Mouse (Mus musculus): ENCODE measurements around the gene Cilp. TPM values are rescaled to one million over a fixed set of nuclear protein-coding genes. Genes with fewer than 3 reads are reported as not detected.
"Not testable (repeated sequence)": the region's sequence is repeated elsewhere in the genome, so short reads cannot be mapped to it uniquely, and the experiment has no call there.

Cilp gene
- 0.18 and 0.20 TPM in 2 replicates for polyA plus RNA-seq (2015; fragmentation: Nextera tagmentation; extraction: Ambion mirVana)

DNA sequence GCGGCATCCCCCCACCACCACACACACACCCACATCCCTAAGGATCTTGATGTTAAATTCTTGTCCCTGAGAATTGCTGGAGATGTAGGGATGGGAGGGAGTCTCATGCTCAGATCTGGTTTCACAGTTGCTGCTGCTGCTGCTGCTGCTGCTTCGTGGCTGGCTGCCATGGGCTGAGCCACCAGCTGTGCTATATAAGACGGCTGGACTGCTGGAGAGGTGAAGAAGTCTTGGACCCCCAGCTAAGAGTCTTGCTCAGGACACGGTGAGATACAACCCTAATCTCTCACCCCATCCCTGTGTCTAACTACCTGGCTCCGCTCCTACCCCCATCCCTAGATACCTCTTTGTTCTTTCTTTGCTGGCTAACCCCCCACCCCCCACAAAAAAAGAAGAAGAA lies at the start of gene Cilp:
TSS of gene Cilp (plus strand) at position 222 of the 400 bp plus-strand sequence.
- no peak within 1 kb of the TSS for H3K9ac ChIP-seq (replicated peaks; ENCODE audit: low read depth, low read length)
- no peak within 1 kb of the TSS for H3K4me3 ChIP-seq (replicated peaks; ENCODE audit: low read length)
- H3K27ac ChIP-seq (ENCODE audit: low read length): no peak within 1 kb of the TSS
- H3K36me3 ChIP-seq (ENCODE audit: control insufficient read depth, insufficient read depth): no peaks in the 10 kb centered on the region
- peaks cover 11% of the 10 kb centered on the region for H3K4me1 ChIP-seq (replicated peaks; ENCODE audit: control insufficient read depth, insufficient read depth, low read length)
- no peaks in the 10 kb centered on the region for H3K27me3 ChIP-seq (replicated peaks; ENCODE audit: control insufficient read depth, insufficient read depth, low read length)
- no peak for ATAC-seq
- no peaks in the 10 kb centered on the region for H3K9me3 ChIP-seq (ENCODE audit: control insufficient read depth, low read length)
- H3K4me2 ChIP-seq (ENCODE audit: low read length): no peak within 1 kb of the TSS
- WGBS: 42% methylated on average over 5 of the region's 5 CpGs

GRCm38 (mm10) chr9:65215494-65216126 lies 49.4 kb upstream of the Cilp start:
- peak overlapping the region; percentile 64 for H3K4me2 ChIP-seq (ENCODE audit: low read length)
- no peak for ATAC-seq
- H3K27ac ChIP-seq (ENCODE audit: low read length): peak overlapping the region; percentile 49
- H3K9me3 ChIP-seq (ENCODE audit: control insufficient read depth, low read length): no peaks in the 10 kb centered on the region
- H3K36me3 ChIP-seq (ENCODE audit: control insufficient read depth, insufficient read depth): no peaks in the 10 kb centered on the region
- H3K4me3 ChIP-seq (replicated peaks; ENCODE audit: low read length): peak overlapping the region; percentile 71
- WGBS: 11% methylated on average over 31 of the region's 31 CpGs
- H3K27me3 ChIP-seq (replicated peaks; ENCODE audit: control insufficient read depth, insufficient read depth, low read length): no peaks in the 10 kb centered on the region
- peaks cover 11% of the 10 kb centered on the region for H3K4me1 ChIP-seq (replicated peaks; ENCODE audit: control insufficient read depth, insufficient read depth, low read length)
- H3K9ac ChIP-seq (replicated peaks; ENCODE audit: low read depth, low read length): peak overlapping the region; percentile 80

GRCm38 (mm10) chr9:65216972-65217371 lies 48.0 kb upstream of the Cilp start:
- Histone ChIP-seq H3K4me1 (replicated peaks; ENCODE audit: control insufficient read depth, insufficient read depth, low read length) (peaks cover 11% of the 10 kb centered on the region), H3K4me2 (ENCODE audit: low read length) (no peak overlapping the region), H3K9ac (replicated peaks; ENCODE audit: low read depth, low read length) (no peak overlapping the region), H3K36me3 (ENCODE audit: control insufficient read depth, insufficient read depth) (no peaks in the 10 kb centered on the region), H3K27ac (ENCODE audit: low read length) (no peak overlapping the region), H3K9me3 (ENCODE audit: control insufficient read depth, low read length) (no peaks in the 10 kb centered on the region), H3K4me3 (replicated peaks; ENCODE audit: low read length) (no peak overlapping the region), H3K27me3 (replicated peaks; ENCODE audit: control insufficient read depth, insufficient read depth, low read length) (no peaks in the 10 kb centered on the region)
- ATAC-seq: no peak
- 67% methylated on average over 8 of the region's 8 CpGs for WGBS

GRCm38 (mm10) chr9:65217661-65218060 lies 47.3 kb upstream of the Cilp start:
- peaks cover 11% of the 10 kb centered on the region for H3K4me1 ChIP-seq (replicated peaks; ENCODE audit: control insufficient read depth, insufficient read depth, low read length)
- no peak for ATAC-seq
- WGBS: 79% methylated on average over 6 of the region's 6 CpGs

DNA sequence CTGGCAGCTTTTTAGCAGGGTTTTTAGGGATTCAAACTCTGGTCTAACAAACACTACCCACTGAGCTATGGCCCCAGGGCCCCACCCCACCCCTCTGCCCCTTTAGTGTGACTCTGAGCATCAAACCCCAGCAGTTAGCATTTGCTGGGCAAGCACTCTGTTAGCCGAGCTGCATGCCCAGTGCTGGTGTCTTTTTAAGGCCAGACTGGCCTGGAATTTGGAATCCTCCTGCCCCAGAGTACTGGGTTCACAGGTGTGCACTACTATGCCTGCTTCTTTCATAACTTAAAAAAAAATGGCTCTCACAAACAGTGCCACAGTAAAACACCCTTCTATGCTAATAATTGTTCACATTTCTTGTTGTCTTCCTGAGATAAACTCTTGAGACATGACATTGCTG lies 46.1 kb upstream of the Cilp start:
- no peaks in the 10 kb centered on the region for H3K36me3 ChIP-seq (ENCODE audit: control insufficient read depth, insufficient read depth)
- H3K9me3 ChIP-seq (ENCODE audit: control insufficient read depth, low read length): no peaks in the 10 kb centered on the region
- no peak overlapping the region for H3K9ac ChIP-seq (replicated peaks; ENCODE audit: low read depth, low read length)
- no peak overlapping the region for H3K4me3 ChIP-seq (replicated peaks; ENCODE audit: low read length)
- no peak for ATAC-seq
- H3K4me2 ChIP-seq (ENCODE audit: low read length): no peak overlapping the region
- no peak overlapping the region for H3K27ac ChIP-seq (ENCODE audit: low read length)
- peaks cover 11% of the 10 kb centered on the region for H3K4me1 ChIP-seq (replicated peaks; ENCODE audit: control insufficient read depth, insufficient read depth, low read length)
- H3K27me3 ChIP-seq (replicated peaks; ENCODE audit: control insufficient read depth, insufficient read depth, low read length): no peaks in the 10 kb centered on the region
- 43% methylated on average over 1 of the region's 1 CpGs for WGBS

More at GRCm38 (mm10) chr9:65217661-65218060, 47.3 kb upstream of the Cilp start:
- Histone ChIP-seq H3K9ac (replicated peaks; ENCODE audit: low read depth, low read length) (no peak overlapping the region), H3K36me3 (ENCODE audit: control insufficient read depth, insufficient read depth) (no peaks in the 10 kb centered on the region), H3K27ac (ENCODE audit: low read length) (no peak overlapping the region), H3K27me3 (replicated peaks; ENCODE audit: control insufficient read depth, insufficient read depth, low read length) (no peaks in the 10 kb centered on the region), H3K4me3 (replicated peaks; ENCODE audit: low read length) (no peak overlapping the region), H3K4me2 (ENCODE audit: low read length) (no peak overlapping the region), H3K9me3 (ENCODE audit: control insufficient read depth, low read length) (no peaks in the 10 kb centered on the region)

DNA sequence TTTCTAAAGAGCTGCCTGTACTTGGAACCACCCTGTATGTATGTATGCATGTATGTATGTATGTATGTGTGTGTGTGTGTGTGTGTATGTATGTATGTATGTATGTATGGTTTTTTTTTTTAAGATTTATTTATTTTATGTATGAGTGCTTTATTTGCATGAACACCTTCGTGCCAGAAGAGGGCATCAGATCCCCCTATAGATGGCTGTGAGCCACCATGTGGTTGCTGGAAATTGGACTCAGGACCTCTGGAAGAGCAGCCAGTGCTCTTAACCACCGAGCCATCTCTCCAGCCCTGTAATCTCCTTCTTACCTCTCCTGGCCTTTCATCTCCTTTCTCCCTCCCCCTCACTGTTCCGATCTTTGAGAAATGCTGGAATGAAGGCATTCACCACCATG lies 44.6 kb upstream of the Cilp start:
- not testable (repeated sequence) for H3K27me3 ChIP-seq (replicated peaks; ENCODE audit: control insufficient read depth, insufficient read depth, low read length); H3K4me1 ChIP-seq (replicated peaks; ENCODE audit: control insufficient read depth, insufficient read depth, low read length); ATAC-seq; H3K9me3 ChIP-seq (ENCODE audit: control insufficient read depth, low read length); H3K27ac ChIP-seq (ENCODE audit: low read length); H3K36me3 ChIP-seq (ENCODE audit: control insufficient read depth, insufficient read depth); H3K9ac ChIP-seq (replicated peaks; ENCODE audit: low read depth, low read length); H3K4me2 ChIP-seq (ENCODE audit: low read length); H3K4me3 ChIP-seq (replicated peaks; ENCODE audit: low read length)
- 39% methylated on average over 3 of the region's 3 CpGs for WGBS

- H3K4me2 ChIP-seq (ENCODE audit: low read length): no peak overlapping the region
- no peaks in the 10 kb centered on the region for H3K27me3 ChIP-seq (replicated peaks; ENCODE audit: control insufficient read depth, insufficient read depth, low read length)
- H3K9me3 ChIP-seq (ENCODE audit: control insufficient read depth, low read length): no peaks in the 10 kb centered on the region
- 73% methylated on average over 6 of the region's 6 CpGs for WGBS
- no peak overlapping the region for H3K27ac ChIP-seq (ENCODE audit: low read length)
- H3K4me1 ChIP-seq (replicated peaks; ENCODE audit: control insufficient read depth, insufficient read depth, low read length): no peaks in the 10 kb centered on the region
- H3K36me3 ChIP-seq (ENCODE audit: control insufficient read depth, insufficient read depth): no peaks in the 10 kb centered on the region
- no peak overlapping the region for H3K4me3 ChIP-seq (replicated peaks; ENCODE audit: low read length)
- no peak for ATAC-seq
- H3K9ac ChIP-seq (replicated peaks; ENCODE audit: low read depth, low read length): no peak overlapping the region
These were observed 41.1 kb upstream of the Cilp start for GRCm38 (mm10) chr9:65223927-65224326.

- 26% methylated on average over 4 of the region's 4 CpGs for WGBS
- H3K9me3 ChIP-seq (ENCODE audit: control insufficient read depth, low read length): no peaks in the 10 kb centered on the region
- no peak overlapping the region for H3K4me3 ChIP-seq (replicated peaks; ENCODE audit: low read length)
- H3K27ac ChIP-seq (ENCODE audit: low read length): no peak overlapping the region
- H3K9ac ChIP-seq (replicated peaks; ENCODE audit: low read depth, low read length): no peak overlapping the region
- no peak for ATAC-seq
- no peak overlapping the region for H3K4me2 ChIP-seq (ENCODE audit: low read length)
- no peaks in the 10 kb centered on the region for H3K4me1 ChIP-seq (replicated peaks; ENCODE audit: control insufficient read depth, insufficient read depth, low read length)
- no peaks in the 10 kb centered on the region for H3K27me3 ChIP-seq (replicated peaks; ENCODE audit: control insufficient read depth, insufficient read depth, low read length)
- no peaks in the 10 kb centered on the region for H3K36me3 ChIP-seq (ENCODE audit: control insufficient read depth, insufficient read depth)
These were observed 39.2 kb upstream of the Cilp start for GRCm38 (mm10) chr9:65225795-65226194.

GRCm38 (mm10) chr9:65230250-65230649 lies 34.7 kb upstream of the Cilp start:
- H3K4me3 ChIP-seq (replicated peaks; ENCODE audit: low read length): no peak overlapping the region
- H3K36me3 ChIP-seq (ENCODE audit: control insufficient read depth, insufficient read depth): no peaks in the 10 kb centered on the region
- no peaks in the 10 kb centered on the region for H3K9me3 ChIP-seq (ENCODE audit: control insufficient read depth, low read length)
- H3K4me2 ChIP-seq (ENCODE audit: low read length): no peak overlapping the region
- WGBS: 74% methylated on average over 6 of the region's 6 CpGs
- H3K4me1 ChIP-seq (replicated peaks; ENCODE audit: control insufficient read depth, insufficient read depth, low read length): no peaks in the 10 kb centered on the region
- H3K9ac ChIP-seq (replicated peaks; ENCODE audit: low read depth, low read length): no peak overlapping the region
- H3K27ac ChIP-seq (ENCODE audit: low read length): no peak overlapping the region
- no peak for ATAC-seq
- H3K27me3 ChIP-seq (replicated peaks; ENCODE audit: control insufficient read depth, insufficient read depth, low read length): no peaks in the 10 kb centered on the region

DNA sequence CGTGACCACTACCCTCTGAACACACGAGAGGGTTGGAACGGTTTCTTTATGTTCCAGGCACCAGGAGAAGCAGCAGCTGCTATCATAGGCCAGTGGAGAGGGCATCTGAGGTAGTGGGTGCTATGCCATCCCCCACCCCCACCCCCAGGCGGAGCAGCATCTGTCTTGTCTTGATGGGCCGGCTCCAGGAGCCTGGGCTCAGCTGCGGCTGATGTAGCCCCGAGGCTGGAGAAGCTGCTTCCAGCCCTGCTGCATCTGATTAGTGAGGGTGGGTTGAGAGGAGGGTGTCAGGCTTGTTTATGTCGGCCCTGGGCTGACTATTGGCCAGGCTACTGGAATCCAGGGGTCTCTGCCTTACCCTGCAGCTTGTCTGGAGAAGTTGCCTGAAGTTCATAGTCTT lies 33.7 kb upstream of the Cilp start:
- no peaks in the 10 kb centered on the region for H3K9me3 ChIP-seq (ENCODE audit: control insufficient read depth, low read length)
- no peaks in the 10 kb centered on the region for H3K36me3 ChIP-seq (ENCODE audit: control insufficient read depth, insufficient read depth)
- no peaks in the 10 kb centered on the region for H3K4me1 ChIP-seq (replicated peaks; ENCODE audit: control insufficient read depth, insufficient read depth, low read length)
- no peak overlapping the region for H3K27ac ChIP-seq (ENCODE audit: low read length)
- 71% methylated on average over 8 of the region's 8 CpGs for WGBS
- no peaks in the 10 kb centered on the region for H3K27me3 ChIP-seq (replicated peaks; ENCODE audit: control insufficient read depth, insufficient read depth, low read length)
- no peak for ATAC-seq
- no peak overlapping the region for H3K4me3 ChIP-seq (replicated peaks; ENCODE audit: low read length)
- no peak overlapping the region for H3K9ac ChIP-seq (replicated peaks; ENCODE audit: low read depth, low read length)
- no peak overlapping the region for H3K4me2 ChIP-seq (ENCODE audit: low read length)

Data from forebrain, embryonic 16.5 days (tissue).